ENCODE assay signal across 8 mouse cellular contexts in genomic region chr9:78488890-78489420, GRCm38 (mm10). TPM values are rescaled to one million over a fixed set of nuclear protein-coding genes. Genes with fewer than 3 reads are reported as not detected.
DNase-seq lines count a peak whose midpoint lies in the region; ATAC-seq and TF ChIP-seq lines count a peak whose summit lies in the region.

Gene Eef1a1 (minus strand): TSS chr9:78489151.

- no peak for TF ChIP-seq CTCF in cortical plate, adult 2 months (IDR thresholded peaks at IDR 0.05; ENCODE audit: extremely low read depth, insufficient read depth, low read length)

- peak within 1 kb of the TSS; percentile 53; the same call in 1 of the 2 replicates for H3K27ac ChIP-seq in cortical plate, adult 2 months (ENCODE audit: insufficient read depth, low read length)
- H3K27ac ChIP-seq in intestine, embryonic 15.5 days = peak within 1 kb of the TSS; percentile 54; the same call in 1 of the 2 replicates
- H3K27ac ChIP-seq in limb, embryonic 11.5 days (replicated peaks; ENCODE audit: low read depth, low read length) = no peak within 1 kb of the TSS
- H3K27ac ChIP-seq in midbrain, embryonic 12.5 days (replicated peaks) = peak within 1 kb of the TSS; percentile 58

- no peaks in the 10 kb centered on the region for H3K36me3 ChIP-seq in intestine, embryonic 15.5 days
- H3K36me3 ChIP-seq in limb, embryonic 11.5 days (ENCODE audit: control insufficient read depth, insufficient read depth, low read length) = no peaks in the 10 kb centered on the region
- H3K36me3 ChIP-seq in midbrain, embryonic 12.5 days = no peaks in the 10 kb centered on the region
- H3K36me3 ChIP-seq in splenic B cell, adult 2 months (ENCODE audit: control insufficient read depth, insufficient read depth, low read length, poor library complexity, severe bottlenecking) = no peaks in the 10 kb centered on the region

- peak within 1 kb of the TSS; percentile 47 for H3K9ac ChIP-seq in intestine, embryonic 15.5 days
- peak within 1 kb of the TSS; percentile 47; the same call in 1 of the 2 replicates for H3K9ac ChIP-seq in limb, embryonic 11.5 days (ENCODE audit: low read length)
- H3K9ac ChIP-seq in midbrain, embryonic 12.5 days (replicated peaks) = peak within 1 kb of the TSS; percentile 58

- peaks cover 2% of the 10 kb centered on the region; the same call in 1 of the 2 replicates for H3K4me1 ChIP-seq in cortical plate, adult 2 months (ENCODE audit: control insufficient read depth, insufficient read depth, low read length)
- no peaks in the 10 kb centered on the region for H3K4me1 ChIP-seq in intestine, embryonic 15.5 days (replicated peaks)
- peaks cover 7% of the 10 kb centered on the region; the same call in 1 of the 2 replicates for H3K4me1 ChIP-seq in limb, embryonic 11.5 days (ENCODE audit: control insufficient read depth, insufficient read depth, low read length)
- H3K4me1 ChIP-seq in midbrain, embryonic 12.5 days = peaks cover 10% of the 10 kb centered on the region

- H3K4me3 ChIP-seq in cortical plate, adult 2 months (ENCODE audit: insufficient read depth, low read length) = peak within 1 kb of the TSS; percentile 57
- peak within 1 kb of the TSS; percentile 38 for H3K4me3 ChIP-seq in intestine, embryonic 15.5 days (replicated peaks)
- H3K4me3 ChIP-seq in limb, embryonic 11.5 days (ENCODE audit: low read depth, low read length) = peak within 1 kb of the TSS; percentile 28
- peak within 1 kb of the TSS; percentile 40 for H3K4me3 ChIP-seq in midbrain, embryonic 12.5 days

- H3K27me3 ChIP-seq in intestine, embryonic 15.5 days (replicated peaks) = no peaks in the 10 kb centered on the region
- no peaks in the 10 kb centered on the region for H3K27me3 ChIP-seq in limb, embryonic 11.5 days (ENCODE audit: control insufficient read depth, insufficient read depth, low read length)
- H3K27me3 ChIP-seq in midbrain, embryonic 12.5 days = no peaks in the 10 kb centered on the region
- no peaks in the 10 kb centered on the region for H3K27me3 ChIP-seq in splenic B cell, adult 2 months (ENCODE audit: control insufficient read depth, insufficient read depth, low read length, poor library complexity, severe bottlenecking)

- peak within 1 kb of the TSS; percentile 73 for H3K4me2 ChIP-seq in intestine, embryonic 15.5 days (replicated peaks)
- peak within 1 kb of the TSS; percentile 47 for H3K4me2 ChIP-seq in limb, embryonic 11.5 days (ENCODE audit: low read depth, severe bottlenecking)
- peak within 1 kb of the TSS; percentile 63 for H3K4me2 ChIP-seq in midbrain, embryonic 12.5 days (replicated peaks)

- peak; percentile 35 for DNase-seq in ovary, adult 18-20 months (ENCODE audit: low spot score)
- DNase-seq in ovary, postnatal 10 days (ENCODE audit: low spot score) = no peak
- DNase-seq in gonadal fat pad, adult 2 months (ENCODE audit: low read depth) = no peak
- DNase-seq in limb, embryonic 11.5 days (ENCODE audit: low spot score) = peak; percentile 65
- peak; percentile 83 for DNase-seq in splenic B cell, adult 2 months (ENCODE audit: low read depth, low spot score)

- peak; percentile 70 for ATAC-seq in intestine, embryonic 15.5 days
- no peak for ATAC-seq in limb, embryonic 11.5 days (ENCODE audit: insufficient number of reproducible peaks, low FRiP score, low TSS enrichment, low read depth)
- ATAC-seq in midbrain, embryonic 12.5 days (ENCODE audit: low FRiP score, low read depth) = peak; percentile 78

- under 1% methylated on average over 17 of the region's 20 CpGs for WGBS in intestine, embryonic 15.5 days
- 5% methylated on average over 17 of the region's 20 CpGs for WGBS in limb, embryonic 11.5 days
- WGBS in midbrain, embryonic 12.5 days = 5% methylated on average over 16 of the region's 20 CpGs

- H3K9me3 ChIP-seq in intestine, embryonic 15.5 days = no peaks in the 10 kb centered on the region
- no peaks in the 10 kb centered on the region for H3K9me3 ChIP-seq in limb, embryonic 11.5 days (ENCODE audit: control insufficient read depth, low read length)
- no peaks in the 10 kb centered on the region for H3K9me3 ChIP-seq in midbrain, embryonic 12.5 days

- 0 out of 2 replicates have a peak, but pooled peaks have one; percentile 24 for TF ChIP-seq POLR2A in cortical plate, adult 2 months (IDR thresholded peaks at IDR 0.05; ENCODE audit: extremely low read depth, insufficient read depth, low read length)

RNA-seq across cellular contexts. Expression of gene Eef1a1, which starts in this region (rescaled TPM):
- 3,308 and 3,313 TPM in 2 replicates for polyA plus RNA-seq in cortical plate, adult 2 months (2012; rRNA removed)
- 5,649 and 5,990 TPM in 2 replicates for polyA plus RNA-seq in gonadal fat pad, adult 2 months (2012; rRNA removed)
- 4,456 and 4,538 TPM in 2 replicates for polyA plus RNA-seq in intestine, embryonic 15.5 days (2015; fragmentation: Nextera tagmentation; extraction: Ambion mirVana)
- polyA plus RNA-seq in limb, embryonic 11.5 days (2014; fragmentation: Nextera tagmentation; extraction: Ambion mirVana) = 5,036 and 5,240 TPM in 2 replicates
- polyA plus RNA-seq in midbrain, embryonic 12.5 days (2016; fragmentation: Nextera tagmentation; extraction: Ambion mirVana) = 3,350 and 3,406 TPM in 2 replicates

Comparison
In these comparisons a context has a peak if more than half of its experiments do, and no peak if none do; other contexts are left out.
1. DNase-seq: peak in ovary, adult 18-20 months (single experiment), limb, embryonic 11.5 days (single experiment) and splenic B cell, adult 2 months (single experiment); none in ovary, postnatal 10 days (single experiment) and gonadal fat pad, adult 2 months (single experiment).
2. Peak in every context shown above with its lines, with median percentiles within 50 percentile points of each other: H3K4me3 ChIP-seq, H3K4me2 ChIP-seq and H3K9ac ChIP-seq.